Mouse (Mus musculus) C2C12 (cell line): ENCODE data around the gene Trak1. TPM values are rescaled to one million over a fixed set of nuclear protein-coding genes. Genes with fewer than 3 reads are reported as not detected.

Experiments used
- H3K27me3 ChIP-seq: one replicate; pipeline ENCODE4 v1.6.1; 2011; ENCODE audit not compliant: control insufficient read depth, insufficient read depth, insufficient read length
- H3K36me3 ChIP-seq: one replicate; pipeline ENCODE4 v1.6.1; 2011; ENCODE audit not compliant: control insufficient read depth, insufficient read depth
- H3K4me3 ChIP-seq: one replicate; pipeline ENCODE4 v1.5.1; 2011; ENCODE audit warnings: mild to moderate bottlenecking, control low read depth; ENCODE audit not compliant: poor library complexity, insufficient read depth, severe bottlenecking
- H3K79me2 ChIP-seq: one replicate; pipeline ENCODE4 v1.6.1; 2011; ENCODE audit not compliant: control insufficient read depth, insufficient read depth
- H3K79me3 ChIP-seq: one replicate; pipeline ENCODE4 v1.6.1; 2011; ENCODE audit warnings: low read depth, control low read depth
- H3ac ChIP-seq: one replicate; pipeline ENCODE3; 2011; ENCODE audit warnings: low read depth; ENCODE audit not compliant: control insufficient read depth, insufficient read length
- CEBPB ChIP-seq: IDR thresholded peaks from one replicate; pipeline ENCODE4 v1.6.1; 2011; ENCODE audit warnings: low read depth, mild to moderate bottlenecking, control low read depth, moderate library complexity
- CTCF ChIP-seq: IDR thresholded peaks from one replicate; pipeline ENCODE4 v1.5.1; 2011; ENCODE audit not compliant: control insufficient read depth, insufficient read depth, insufficient read length
- FOSL1 ChIP-seq: IDR thresholded peaks from one replicate; pipeline ENCODE4 v1.8.0; 2011; ENCODE audit warnings: mild to moderate bottlenecking, low read length; ENCODE audit not compliant: poor library complexity, insufficient read depth, severe bottlenecking
- MAX ChIP-seq: IDR thresholded peaks from one replicate; pipeline ENCODE4 v1.6.1; 2011; ENCODE audit warnings: mild to moderate bottlenecking, control low read depth
- MYOD1 ChIP-seq: IDR thresholded peaks from one replicate; pipeline ENCODE4 v1.6.1; 2011; ENCODE audit warnings: low read depth; ENCODE audit not compliant: control insufficient read depth, insufficient read length
- MYOG ChIP-seq: IDR thresholded peaks from one replicate; pipeline ENCODE4 v1.6.1; 2011; ENCODE audit not compliant: control insufficient read depth, insufficient read length; ENCODE audit errors: extremely low read depth
- USF1 ChIP-seq: IDR thresholded peaks from one replicate; pipeline ENCODE4 v1.6.1; 2011; ENCODE audit warnings: low read depth, mild to moderate bottlenecking, control low read depth, moderate library complexity
- polyA plus RNA-seq: library from polyadenylated mRNA; unstranded; fragments of >200 nt; fragmentation: generic; extraction: Trizol; gene quantifications from one replicate; pipeline ENCODE4 v1.2.1, GENCODE M21; 2012; ENCODE audit warnings: missing spikeins

Gene Trak1
- polyA plus RNA-seq, 1 experiment, result 26.6 TPM

DNA sequence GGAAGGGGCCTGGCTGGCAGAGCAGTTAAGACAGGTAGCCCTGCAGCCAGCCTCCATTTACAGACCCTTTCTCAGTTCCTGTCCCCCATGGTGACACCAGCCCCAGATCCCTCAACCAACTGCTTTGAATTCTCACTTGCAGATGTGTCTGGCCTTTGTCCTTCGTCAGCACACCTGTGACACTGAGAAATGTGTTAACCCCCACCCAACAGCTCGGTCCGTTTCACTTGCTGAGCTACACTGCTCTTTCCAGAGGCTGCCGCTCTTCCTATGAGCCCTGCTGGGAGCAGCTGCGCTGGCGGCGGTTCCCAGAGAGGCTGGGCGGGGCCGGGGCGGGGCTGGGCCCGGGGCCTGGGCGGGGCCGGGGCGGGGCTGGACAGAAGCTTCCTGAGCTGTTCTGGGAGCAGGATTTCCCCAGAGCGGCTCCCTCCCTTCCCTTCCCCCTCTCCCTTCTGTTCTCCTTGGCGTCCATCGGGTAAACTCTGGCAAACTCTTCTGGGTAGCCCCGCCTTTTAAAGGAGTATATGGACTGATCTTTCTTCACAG is 74.1 kb downstream of the Trak1 start:
- no peak overlapping the region for H3K4me3 ChIP-seq
- no peak for TF ChIP-seq USF1
- TF ChIP-seq CEBPB, result no peak
- no peak for TF ChIP-seq MYOD1
- TF ChIP-seq MAX, result no peak
- TF ChIP-seq FOSL1, result no peak
- peaks cover 17% of the 10 kb centered on the region for H3K79me2 ChIP-seq
- no peaks in the 10 kb centered on the region for H3K27me3 ChIP-seq
- H3ac ChIP-seq, result peak overlapping the region; percentile 38
- no peaks in the 10 kb centered on the region for H3K79me3 ChIP-seq
- peaks cover 1% of the 10 kb centered on the region for H3K36me3 ChIP-seq

DNA sequence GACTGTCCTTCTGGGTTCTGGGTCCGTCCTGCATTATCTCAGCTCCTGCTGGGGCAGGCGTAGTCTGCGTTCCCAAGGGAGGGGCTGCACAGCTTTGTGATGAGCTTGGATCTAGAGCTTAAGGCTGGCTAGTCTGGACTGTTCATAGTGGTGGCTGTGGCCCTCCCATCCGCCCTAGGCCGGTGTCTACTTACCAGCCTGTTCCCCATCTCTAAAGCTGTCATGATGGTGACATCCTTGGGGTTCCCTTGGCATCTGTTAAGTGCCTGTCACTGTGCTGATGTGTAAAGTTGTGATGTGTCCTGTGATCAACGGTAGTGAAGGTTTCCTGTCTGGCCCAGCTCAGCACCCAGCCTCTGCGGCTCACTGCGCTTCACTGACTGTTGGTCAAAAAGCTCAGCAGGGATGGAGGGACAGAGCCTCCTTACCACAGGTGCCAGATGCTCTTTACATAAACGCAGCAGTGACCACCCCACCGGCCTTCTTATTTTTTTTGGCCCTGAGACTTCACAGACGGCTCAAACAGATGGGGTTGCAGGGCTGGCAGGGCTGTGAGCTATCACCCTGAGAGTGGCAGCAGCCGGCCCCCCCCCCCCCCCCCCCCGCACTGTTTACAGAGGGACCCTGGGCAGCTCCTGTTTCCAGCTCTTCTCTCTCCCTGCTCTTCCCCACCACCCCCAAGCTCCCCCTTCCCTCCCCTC is 74.8 kb downstream of the Trak1 start:
- no peaks in the 10 kb centered on the region for H3K36me3 ChIP-seq
- no peaks in the 10 kb centered on the region for H3K79me3 ChIP-seq
- H3K27me3 ChIP-seq, result no peaks in the 10 kb centered on the region
- no peak overlapping the region for H3K4me3 ChIP-seq
- H3K79me2 ChIP-seq, result peaks cover 17% of the 10 kb centered on the region
- TF ChIP-seq FOSL1 (no peak), MAX (no peak), MYOG (no peak), CEBPB (no peak), MYOD1 (no peak), CTCF (no peak), USF1 (no peak)
- peak overlapping the region; percentile 4 for H3ac ChIP-seq

DNA sequence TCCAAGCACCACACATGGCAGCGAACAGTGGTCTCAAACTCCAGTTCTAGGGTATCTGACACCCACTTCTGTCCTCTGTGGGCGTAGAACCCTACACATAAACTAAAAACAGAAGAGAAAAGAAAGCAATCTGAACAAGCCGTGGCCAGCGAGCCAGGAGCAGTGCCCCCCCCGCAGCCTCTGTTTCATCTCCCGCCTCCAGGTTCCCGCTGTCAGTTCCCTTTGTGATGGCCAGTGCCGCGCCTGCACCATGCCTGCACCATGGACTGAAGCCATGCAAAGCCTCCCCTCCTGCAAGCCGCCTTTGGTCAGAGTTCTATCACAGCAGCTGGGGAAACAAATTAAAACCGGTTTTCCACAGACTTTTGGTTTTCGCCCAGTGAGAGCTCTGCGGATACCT is 75.8 kb downstream of the Trak1 start:
- Histone ChIP-seq H3K36me3 (no peaks in the 10 kb centered on the region), H3K79me3 (no peaks in the 10 kb centered on the region), H3K4me3 (no peak overlapping the region), H3ac (no peak overlapping the region), H3K79me2 (peaks cover 17% of the 10 kb centered on the region), H3K27me3 (no peaks in the 10 kb centered on the region)
- no peak for TF ChIP-seq CTCF
- no peak for TF ChIP-seq FOSL1
- no peak for TF ChIP-seq CEBPB
- TF ChIP-seq MYOD1, result no peak
- no peak for TF ChIP-seq USF1
- no peak for TF ChIP-seq MYOG
- no peak for TF ChIP-seq MAX

DNA sequence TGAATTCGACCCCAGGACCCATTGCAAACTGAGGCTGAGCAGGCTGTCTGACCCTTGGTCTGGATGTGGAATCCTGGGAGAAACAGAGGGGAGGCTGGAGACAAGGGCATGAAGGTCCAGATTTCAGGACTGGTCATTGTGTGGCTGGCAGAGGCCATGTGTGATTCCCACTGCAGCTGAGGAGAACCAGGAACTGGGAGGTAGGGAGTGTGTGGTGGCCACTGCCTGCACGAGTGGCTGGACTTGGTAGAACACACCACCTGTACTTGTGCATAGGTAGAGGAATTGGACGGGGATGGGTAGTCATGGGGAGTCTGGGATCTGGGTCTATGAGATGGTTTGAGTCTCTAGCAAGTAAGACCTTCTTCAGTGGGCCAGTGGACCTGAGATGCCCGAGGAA is 76.2 kb downstream of the Trak1 start:
- Histone ChIP-seq H3K79me3 (no peaks in the 10 kb centered on the region), H3ac (no peak overlapping the region), H3K79me2 (peaks cover 17% of the 10 kb centered on the region), H3K27me3 (no peaks in the 10 kb centered on the region), H3K36me3 (no peaks in the 10 kb centered on the region), H3K4me3 (no peak overlapping the region)
- TF ChIP-seq FOSL1, result no peak
- no peak for TF ChIP-seq MYOD1
- no peak for TF ChIP-seq MYOG
- TF ChIP-seq USF1, result no peak
- TF ChIP-seq MAX, result no peak
- no peak for TF ChIP-seq CEBPB
- TF ChIP-seq CTCF, result no peak

DNA sequence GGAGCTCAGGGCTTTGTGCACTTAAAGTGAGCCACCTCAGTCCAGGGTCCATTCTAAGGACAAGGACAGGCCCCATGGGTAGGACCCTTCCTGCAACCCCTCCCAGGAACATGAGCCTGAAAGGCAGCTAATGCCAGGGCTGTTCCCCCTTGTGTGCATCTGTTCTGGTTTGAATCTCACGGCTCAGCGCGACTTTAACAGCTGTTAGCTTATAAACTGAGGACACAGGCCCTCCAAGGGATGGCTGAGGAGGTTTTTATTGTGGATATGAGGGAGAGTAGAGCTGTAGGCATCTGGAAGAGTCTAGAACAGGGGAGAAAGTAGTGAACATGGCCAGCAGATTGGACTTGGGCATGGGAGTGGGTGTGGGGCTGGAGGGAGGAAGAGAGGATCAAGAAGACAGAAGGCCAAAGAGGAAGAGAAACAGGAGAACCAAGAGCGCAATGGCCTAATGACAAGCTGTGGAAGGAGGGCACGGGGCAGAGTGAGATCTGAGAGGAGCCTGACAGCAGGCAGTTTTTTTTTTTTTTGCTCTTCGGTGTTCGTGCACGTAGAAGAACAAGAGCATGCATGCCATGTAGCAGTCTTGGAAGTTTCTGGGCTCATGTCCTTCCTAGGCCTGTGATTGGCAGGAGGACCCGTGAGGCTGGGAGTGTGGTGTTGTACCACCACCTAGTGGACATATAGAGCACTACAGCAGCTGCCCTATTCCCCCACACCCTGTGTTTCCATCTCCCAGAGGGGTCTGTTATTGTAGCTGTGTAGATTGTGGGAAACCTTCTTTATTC is 77.0 kb downstream of the Trak1 start:
- peaks cover 17% of the 10 kb centered on the region for H3K79me2 ChIP-seq
- H3ac ChIP-seq, result no peak overlapping the region
- H3K36me3 ChIP-seq, result no peaks in the 10 kb centered on the region
- TF ChIP-seq CTCF (peak; percentile 88), FOSL1 (no peak)
- no peak overlapping the region for H3K4me3 ChIP-seq
- H3K79me3 ChIP-seq, result no peaks in the 10 kb centered on the region
- no peaks in the 10 kb centered on the region for H3K27me3 ChIP-seq
